Comparison of ENCODE assay signal across 21 mouse cellular contexts in the genomic region with DNA sequence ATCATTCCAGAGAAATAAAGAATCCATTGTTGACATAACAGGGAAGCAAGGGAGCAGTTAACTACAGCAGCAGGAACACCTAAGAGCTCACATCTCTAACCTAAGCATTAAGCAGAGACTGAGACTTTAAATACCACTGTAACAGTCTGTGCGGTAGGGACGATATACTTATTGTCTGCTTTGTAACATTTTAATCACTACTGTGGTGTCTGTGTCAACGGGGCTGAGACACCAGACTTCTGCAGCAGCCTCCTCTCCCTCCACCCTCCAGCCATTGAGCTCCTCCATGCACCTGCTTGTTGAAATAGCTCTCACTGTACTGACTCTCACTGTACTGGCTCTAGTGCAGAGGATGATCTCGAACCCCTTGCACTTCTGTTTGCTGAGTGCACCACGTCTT.
DNase-seq lines count a peak whose midpoint lies in the region; ATAC-seq and TF ChIP-seq lines count a peak whose summit lies in the region.
"Had no signal": no experiment of that assay in that cellular context is flagged by ENCODE, and none has a peak within 500 bp of the region (broad histone marks: within the 10 kb centered on the region; RNA-seq: fewer than 3 reads in every experiment).

No protein-coding gene starts in this region.

- no peak for TF ChIP-seq POLR2A in olfactory bulb, adult 2 months (IDR thresholded peaks at IDR 0.05; ENCODE audit: insufficient read depth, low read depth, low read length)

- H3K9ac ChIP-seq in heart, embryonic 11.5 days (ENCODE audit: low read depth, low read length) = no peak overlapping the region
- no peak overlapping the region for H3K9ac ChIP-seq in neural tube, embryonic 13.5 days
- H3K9ac ChIP-seq in intestine, embryonic 15.5 days = no peak overlapping the region
- H3K9ac ChIP-seq: embryonic facial prominence, embryonic 12.5 days; limb, embryonic 12.5 days; liver, embryonic 13.5 days; midbrain, embryonic 12.5 days; stomach, embryonic 15.5 days had no signal

- 0 out of 2 replicates have a peak overlapping the region, but pooled peaks have one; percentile 3 for H3K27ac ChIP-seq in heart, embryonic 11.5 days (ENCODE audit: low read depth, low read length)
- 0 out of 2 replicates have a peak overlapping the region, but pooled peaks have one; percentile 23 for H3K27ac ChIP-seq in neural tube, embryonic 13.5 days (replicated peaks)
- peak overlapping the region; percentile 4; the same call in 1 of the 2 replicates for H3K27ac ChIP-seq in intestine, embryonic 15.5 days
- peak overlapping the region; percentile 67; the same call in 1 of the 2 replicates for H3K27ac ChIP-seq in olfactory bulb, adult 2 months (ENCODE audit: insufficient read depth, low read depth, low read length)
- H3K27ac ChIP-seq: embryonic facial prominence, embryonic 12.5 days; hindbrain, postnatal 0 days; limb, embryonic 12.5 days; liver, embryonic 13.5 days; midbrain, embryonic 12.5 days; stomach, embryonic 15.5 days had no signal

- intact Hi-C loops in heart, postnatal 10 days (cut with DNase I) = no loop called here
- intact Hi-C loops in left cerebral cortex, postnatal 25 days (cut with DNase I) = no loop called here

- no peak overlapping the region for H3K4me3 ChIP-seq in heart, embryonic 11.5 days (ENCODE audit: low read depth, low read length)
- no peak overlapping the region for H3K4me3 ChIP-seq in neural tube, embryonic 13.5 days
- H3K4me3 ChIP-seq in intestine, embryonic 15.5 days (replicated peaks) = no peak overlapping the region
- H3K4me3 ChIP-seq in olfactory bulb, adult 2 months (ENCODE audit: insufficient read depth, low read depth, low read length) = no peak overlapping the region
- H3K4me3 ChIP-seq: embryonic facial prominence, embryonic 12.5 days; limb, embryonic 12.5 days; liver, embryonic 13.5 days; midbrain, embryonic 12.5 days; stomach, embryonic 15.5 days had no signal

- no peaks in the 10 kb centered on the region for H3K9me3 ChIP-seq in heart, embryonic 11.5 days (replicated peaks; ENCODE audit: control insufficient read depth, low read length)
- no peaks in the 10 kb centered on the region for H3K9me3 ChIP-seq in neural tube, embryonic 13.5 days
- no peaks in the 10 kb centered on the region for H3K9me3 ChIP-seq in intestine, embryonic 15.5 days
- H3K9me3 ChIP-seq: embryonic facial prominence, embryonic 12.5 days; limb, embryonic 12.5 days; liver, embryonic 13.5 days; midbrain, embryonic 12.5 days; stomach, embryonic 15.5 days had no signal

- H3K4me2 ChIP-seq in heart, embryonic 11.5 days = no peak overlapping the region
- H3K4me2 ChIP-seq in neural tube, embryonic 13.5 days = no peak overlapping the region
- no peak overlapping the region for H3K4me2 ChIP-seq in intestine, embryonic 15.5 days (replicated peaks)
- H3K4me2 ChIP-seq: embryonic facial prominence, embryonic 12.5 days; limb, embryonic 12.5 days; liver, embryonic 13.5 days; midbrain, embryonic 12.5 days; stomach, embryonic 15.5 days had no signal

- no peak for DNase-seq in heart, postnatal 10 days
- DNase-seq in neural tube, embryonic 10.5 days (ENCODE audit: extremely low spot score, low spot score) = no peak
- no peak for DNase-seq in left cerebral cortex, postnatal 25 days (ENCODE audit: low spot score in 2 of 2)
- DNase-seq: cerebellum, adult 18-20 months; cerebellum, postnatal 14 days; kidney, adult 8-10 months; kidney, postnatal 14 days; liver, embryonic 13.5 days; lung, adult 2 months; lung, postnatal 14 days; right cerebral cortex, postnatal 4 days; thymus, adult 2 months had no signal

- H3K27me3 ChIP-seq in heart, embryonic 11.5 days (ENCODE audit: control insufficient read depth, insufficient read depth, low read length) = no peaks in the 10 kb centered on the region
- no peaks in the 10 kb centered on the region for H3K27me3 ChIP-seq in neural tube, embryonic 13.5 days
- no peaks in the 10 kb centered on the region for H3K27me3 ChIP-seq in intestine, embryonic 15.5 days (replicated peaks)
- H3K27me3 ChIP-seq: embryonic facial prominence, embryonic 12.5 days; limb, embryonic 12.5 days; liver, embryonic 13.5 days; midbrain, embryonic 12.5 days; stomach, embryonic 15.5 days had no signal

- 69% methylated on average over 5 of the region's 5 CpGs for WGBS in heart, embryonic 11.5 days (ENCODE audit: insufficient replicate concordance)
- WGBS in neural tube, embryonic 13.5 days = 72% methylated on average over 5 of the region's 5 CpGs
- 58% methylated on average over 5 of the region's 5 CpGs for WGBS in intestine, embryonic 15.5 days
- WGBS in olfactory bulb, adult 2 months = 32% methylated on average over 5 of the region's 5 CpGs

- no peak for TF ChIP-seq CTCF in olfactory bulb, adult 2 months (IDR thresholded peaks at IDR 0.05; ENCODE audit: insufficient read depth, low read depth, low read length)

- ATAC-seq in heart, embryonic 11.5 days (replicated peaks; ENCODE audit: insufficient number of reproducible peaks, low FRiP score, low TSS enrichment) = no peak
- no peak for ATAC-seq in neural tube, embryonic 13.5 days (ENCODE audit: low read depth)
- ATAC-seq in intestine, embryonic 15.5 days = no peak; the same call in 1 of the 2 replicates
- ATAC-seq: hindbrain, postnatal 0 days had no signal

- no peaks in the 10 kb centered on the region for H3K36me3 ChIP-seq in heart, embryonic 11.5 days (ENCODE audit: control insufficient read depth, insufficient read depth, low read length)
- H3K36me3 ChIP-seq in neural tube, embryonic 13.5 days = no peaks in the 10 kb centered on the region
- H3K36me3 ChIP-seq in intestine, embryonic 15.5 days = no peaks in the 10 kb centered on the region
- H3K36me3 ChIP-seq: embryonic facial prominence, embryonic 12.5 days; limb, embryonic 12.5 days; liver, embryonic 13.5 days; midbrain, embryonic 12.5 days; stomach, embryonic 15.5 days had no signal

- peaks cover 32% of the 10 kb centered on the region for H3K4me1 ChIP-seq in heart, embryonic 11.5 days (ENCODE audit: control insufficient read depth, insufficient read depth, low read length)
- H3K4me1 ChIP-seq in neural tube, embryonic 13.5 days (replicated peaks) = peaks cover 70% of the 10 kb centered on the region
- peaks cover 19% of the 10 kb centered on the region for H3K4me1 ChIP-seq in intestine, embryonic 15.5 days (replicated peaks)
- peaks cover 15% of the 10 kb centered on the region for H3K4me1 ChIP-seq in olfactory bulb, adult 2 months (ENCODE audit: control insufficient read depth, insufficient read depth, low read length)

Comparison
In these comparisons a context has a peak if more than half of its experiments do, and no peak if none do; other contexts are left out.
1. H3K27ac ChIP-seq: peak in every context shown above with its lines; median percentile 67 in olfactory bulb, adult 2 months; 23 in neural tube, embryonic 13.5 days; 4 in intestine, embryonic 15.5 days; 3 in heart, embryonic 11.5 days.